Mouse (Mus musculus) fibroblast of lung, adult 2 months (primary cell): Measurements from ENCODE around the gene Cyp27a1.

Experiments used
- DNase-seq: peaks from one replicate; pipeline ENCODE4 v3.0.0-alpha.2; 2011; ENCODE audit warnings: low read depth

Cyp27a1 gene

GRCm38 (mm10) chr1:74771931-74772620 lies 58.7 kb downstream of the Cyp27a1 start:
- no peak for DNase-seq

GRCm38 (mm10) chr1:74773136-74773535 lies 59.8 kb downstream of the Cyp27a1 start:
- peak; percentile 53 for DNase-seq

DNA sequence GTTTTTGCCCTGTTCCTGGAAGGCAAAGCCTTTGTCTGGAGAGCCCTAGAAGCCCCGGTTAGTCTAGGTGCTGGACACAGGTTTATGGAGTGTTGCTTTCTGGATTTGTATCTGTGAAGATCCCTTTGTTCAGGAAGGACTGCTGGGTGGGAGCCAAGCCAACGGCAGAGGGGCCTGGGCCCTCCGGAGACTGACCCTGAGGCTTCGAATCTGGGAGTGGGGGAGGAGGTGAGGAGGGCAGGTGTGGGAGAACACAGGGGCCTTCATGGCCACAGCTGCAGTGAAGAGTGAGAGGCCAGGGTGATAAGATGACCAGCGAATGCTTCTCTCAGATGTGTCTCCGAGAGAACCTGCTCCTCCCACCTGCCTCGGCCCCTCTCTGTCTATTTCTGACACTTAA lies 60.7 kb downstream of the Cyp27a1 start:
- DNase-seq, result no peak

DNA sequence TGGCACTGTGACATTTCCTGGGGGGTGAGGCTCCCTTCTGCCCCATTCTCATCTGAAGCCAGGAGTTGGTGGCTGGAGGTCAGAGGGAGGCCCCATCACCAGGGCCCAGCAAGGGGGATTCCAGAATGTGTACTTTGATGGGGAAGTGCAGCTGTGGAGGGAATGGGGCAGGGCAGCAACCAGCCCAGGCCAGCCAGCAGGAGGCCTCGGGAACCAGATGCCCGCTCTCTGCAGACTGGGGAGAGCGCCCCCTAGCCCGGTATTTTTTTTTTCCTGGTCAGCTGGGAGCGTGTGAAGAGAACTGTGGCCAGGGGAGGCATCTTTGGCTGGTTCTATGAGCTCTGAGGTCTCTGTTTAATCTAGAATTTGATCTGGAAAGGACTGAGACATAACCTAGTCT lies 62.4 kb downstream of the Cyp27a1 start:
- DNase-seq, result no peak

DNA sequence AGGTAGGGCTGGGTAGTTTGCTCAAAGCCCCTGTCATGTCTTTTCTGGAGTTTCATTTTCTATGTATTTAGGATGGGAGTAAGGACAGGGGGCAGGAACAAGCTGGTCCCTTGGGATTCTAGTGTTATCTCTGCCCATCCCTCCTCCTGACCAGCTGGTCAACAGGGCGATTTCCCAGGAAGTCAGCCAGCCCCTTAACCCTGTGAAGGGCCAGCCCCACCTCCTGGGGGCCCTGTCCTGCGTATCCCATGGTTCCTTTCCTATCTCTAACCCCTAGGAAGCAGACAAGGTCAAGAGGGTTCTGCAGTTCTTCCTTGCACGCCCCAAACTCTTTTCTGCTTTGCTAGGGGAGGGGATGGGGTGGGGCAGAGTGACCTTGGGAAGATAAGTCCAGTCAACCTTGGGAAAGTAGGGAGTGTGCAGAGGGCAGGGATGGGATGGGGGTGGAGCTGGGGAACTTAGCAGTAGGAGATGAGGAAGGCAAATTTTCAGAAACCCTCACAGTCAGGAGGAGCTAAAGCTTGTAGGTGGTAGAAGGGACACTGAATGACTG lies 65.6 kb downstream of the Cyp27a1 start:
- DNase-seq, result no peak

GRCm38 (mm10) chr1:74782045-74782444 lies 68.7 kb downstream of the Cyp27a1 start:
- DNase-seq, result no peak

- DNase-seq, result no peak
These were observed 70.2 kb downstream of the Cyp27a1 start for GRCm38 (mm10) chr1:74783554-74783953.

- DNase-seq, result no peak
These were observed 70.8 kb downstream of the Cyp27a1 start for GRCm38 (mm10) chr1:74784041-74784759.
